Mouse (Mus musculus) MEL (cell line): ENCODE data around the gene Actr3b.

Source experiments
- GATA1 ChIP-seq: IDR thresholded peaks from 2 replicates; pipeline ENCODE4 v1.6.1; 2011; ENCODE audit warnings: low read depth, low read length, improper control_type of control experiment
- MAFK ChIP-seq: IDR thresholded peaks from 2 replicates; pipeline ENCODE4 v1.6.1; 2011; ENCODE audit warnings: low read depth, mild to moderate bottlenecking, low read length, improper control_type of control experiment, borderline replicate concordance
- MYB ChIP-seq: IDR thresholded peaks from 2 replicates; pipeline ENCODE4 v1.6.1; 2011; ENCODE audit warnings: mild to moderate bottlenecking, low read depth, low read length, improper control_type of control experiment
- POLR2A ChIP-seq, 2 experiments: IDR thresholded peaks; 2 replicates each; pipeline ENCODE4 v1.6.1; 2011 to 2012; ENCODE audit warnings: low read length in 2 of 2, mild to moderate bottlenecking in 2 of 2, control low read depth in 1 of 2, improper control_type of control experiment in 1 of 2, low read depth in 1 of 2, moderate library complexity in 1 of 2; ENCODE audit not compliant: control insufficient read depth in 1 of 2, insufficient read depth in 1 of 2, poor library complexity in 1 of 2
- ZC3H11A ChIP-seq: IDR thresholded peaks from 2 replicates; pipeline ENCODE4 v1.6.1; 2012; ENCODE audit warnings: low read depth, mild to moderate bottlenecking, inconsistent platforms, low read length, improper control_type of control experiment
- ZNF384 ChIP-seq: IDR thresholded peaks from 2 replicates; pipeline ENCODE4 v1.6.1; 2012; ENCODE audit warnings: low read depth, mild to moderate bottlenecking, inconsistent platforms, low read length, improper control_type of control experiment

GRCm38 (mm10) chr5:25761850-25762249, 2.1 kb downstream of the Actr3b start:
- TF ChIP-seq POLR2A (IDR thresholded peaks at IDR 0.05; ENCODE audit: control insufficient read depth in 1 of 2, insufficient read depth in 1 of 2, low read depth in 1 of 2, low read length in 2 of 2, poor library complexity in 1 of 2): no peak
- no peak for TF ChIP-seq ZC3H11A
- no peak for TF ChIP-seq MAFK
- TF ChIP-seq GATA1: no peak
- TF ChIP-seq ZNF384: no peak
- no peak for TF ChIP-seq MYB
